Mouse (Mus musculus) lung, embryonic 14.5 days (tissue): ENCODE data around the gene H2-Q10. TPM values are rescaled to one million over a fixed set of nuclear protein-coding genes. Genes with fewer than 3 reads are reported as not detected.

Experiments
- ATAC-seq: fragments of 200-750 bp; cut with Nextera tagmentation; 2 replicates; pipeline ENCODE4 v1.8.0; 2017; ENCODE audit warnings: mild to moderate bottlenecking, moderate TSS enrichment, moderate library complexity; ENCODE audit not compliant: insufficient read depth
- DNase-seq: peaks from one replicate; pipeline ENCODE4 v3.0.0-alpha.2; 2015
- H3K27ac ChIP-seq: fragments of 300-500 bp; sonication (generic); 2 replicates; pipeline ENCODE4 v1.5.1; 2014; ENCODE audit warnings: low read depth, mild to moderate bottlenecking, moderate library complexity
- H3K27me3 ChIP-seq: fragments of 300-500 bp; sonication (generic); 2 replicates; pipeline ENCODE4 v1.6.1; 2014; ENCODE audit warnings: low read length, control low read depth; ENCODE audit not compliant: insufficient read depth
- H3K36me3 ChIP-seq: fragments of 300-500 bp; sonication (generic); 2 replicates; pipeline ENCODE4 v1.6.1; 2014; ENCODE audit warnings: control low read depth; ENCODE audit not compliant: insufficient read depth
- H3K4me1 ChIP-seq: fragments of 300-500 bp; sonication (generic); 2 replicates; pipeline ENCODE4 v1.6.1; 2014; ENCODE audit warnings: antibody characterized with exemption, control low read depth; ENCODE audit not compliant: insufficient read depth
- H3K4me2 ChIP-seq: fragments of 300-500 bp; sonication (generic); 2 replicates; pipeline ENCODE4 v1.6.1; 2014; ENCODE audit warnings: mild to moderate bottlenecking
- H3K4me3 ChIP-seq: fragments of 300-500 bp; sonication (generic); 2 replicates; pipeline ENCODE4 v1.5.1; 2014; ENCODE audit warnings: low read depth, low read length
- H3K9ac ChIP-seq: fragments of 300-500 bp; sonication (generic); 2 replicates; pipeline ENCODE4 v1.6.1; 2014
- H3K9me3 ChIP-seq: fragments of 300-500 bp; sonication (generic); 2 replicates; pipeline ENCODE4 v1.6.1; 2016; ENCODE audit warnings: low read depth, low read length, control low read depth
- CTCF ChIP-seq: IDR thresholded peaks from 2 replicates; pipeline ENCODE4 v1.5.1; 2016; ENCODE audit warnings: antibody characterized with exemption, low read depth
- WGBS: fragments of 180-500 bp; shearing (Covaris S2); extraction: QIAGEN DNeasy Blood & Tissue Kit; methylation state at CpG from one replicate; pipeline ENCODE4 v1.1.7; 2014; 5-methylcytosine and 5-hydroxymethylcytosine counted together
- polyA plus RNA-seq: library from polyadenylated mRNA; unstranded; fragments of >200 nt; fragmentation: Nextera tagmentation; extraction: Ambion mirVana; gene quantifications from 2 replicates; pipeline ENCODE4 v1.2.1, GENCODE M21; 2014

H2-Q10 gene
- polyA plus RNA-seq, 1 experiment from 2014 or later: 0.28 TPM

GRCm38 (mm10) chr17:35484066-35484465 lies 14.2 kb downstream of the H2-Q10 start:
- H3K4me1 ChIP-seq: no peaks in the 10 kb centered on the region
- no peak overlapping the region for H3K9ac ChIP-seq
- no peaks in the 10 kb centered on the region for H3K9me3 ChIP-seq
- no peak for ATAC-seq
- H3K4me3 ChIP-seq: no peak overlapping the region
- DNase-seq: peak; percentile 83
- no peaks in the 10 kb centered on the region for H3K27me3 ChIP-seq
- no peak overlapping the region for H3K4me2 ChIP-seq
- WGBS: under 1% methylated on average over 9 of the region's 9 CpGs
- no peak overlapping the region for H3K27ac ChIP-seq
- TF ChIP-seq CTCF: peak; percentile 89
- no peaks in the 10 kb centered on the region for H3K36me3 ChIP-seq

GRCm38 (mm10) chr17:35485702-35486101 lies 15.8 kb downstream of the H2-Q10 start:
- no peak overlapping the region for H3K27ac ChIP-seq
- H3K9me3 ChIP-seq: no peaks in the 10 kb centered on the region
- WGBS: 14% methylated on average over 4 of the region's 4 CpGs
- H3K36me3 ChIP-seq: no peaks in the 10 kb centered on the region
- H3K4me3 ChIP-seq: no peak overlapping the region
- no peaks in the 10 kb centered on the region for H3K27me3 ChIP-seq
- H3K4me2 ChIP-seq: no peak overlapping the region
- no peak for ATAC-seq
- no peaks in the 10 kb centered on the region for H3K4me1 ChIP-seq
- no peak for TF ChIP-seq CTCF
- no peak overlapping the region for H3K9ac ChIP-seq
- no peak for DNase-seq

- Histone ChIP-seq H3K4me1 (no peaks in the 10 kb centered on the region), H3K4me2 (no peak overlapping the region), H3K36me3 (no peaks in the 10 kb centered on the region), H3K27ac (no peak overlapping the region), H3K9ac (no peak overlapping the region), H3K9me3 (no peaks in the 10 kb centered on the region), H3K27me3 (no peaks in the 10 kb centered on the region), H3K4me3 (no peak overlapping the region)
- no peak for TF ChIP-seq CTCF
- WGBS: 39% methylated on average over 10 of the region's 10 CpGs
- DNase-seq: no peak
- no peak for ATAC-seq
These were observed 16.8 kb downstream of the H2-Q10 start for GRCm38 (mm10) chr17:35486726-35487125.

GRCm38 (mm10) chr17:35488041-35488440 lies 18.2 kb downstream of the H2-Q10 start:
- Histone ChIP-seq H3K4me1 (no peaks in the 10 kb centered on the region), H3K36me3 (no peaks in the 10 kb centered on the region), H3K27ac (no peak overlapping the region), H3K4me2 (no peak overlapping the region), H3K27me3 (no peaks in the 10 kb centered on the region), H3K9ac (no peak overlapping the region), H3K4me3 (no peak overlapping the region), H3K9me3 (no peaks in the 10 kb centered on the region)
- no peak for DNase-seq
- ATAC-seq: no peak
- 83% methylated on average over 2 of the region's 2 CpGs for WGBS
- no peak for TF ChIP-seq CTCF

GRCm38 (mm10) chr17:35490320-35490719 lies 20.4 kb downstream of the H2-Q10 start:
- DNase-seq: no peak
- H3K9ac ChIP-seq: no peak overlapping the region
- ATAC-seq: no peak
- no peak for TF ChIP-seq CTCF
- H3K4me2 ChIP-seq: no peak overlapping the region
- 71% methylated on average over 5 of the region's 5 CpGs for WGBS
- H3K4me1 ChIP-seq: no peaks in the 10 kb centered on the region
- no peak overlapping the region for H3K27ac ChIP-seq
- no peak overlapping the region for H3K4me3 ChIP-seq
- H3K27me3 ChIP-seq: no peaks in the 10 kb centered on the region
- H3K9me3 ChIP-seq: no peaks in the 10 kb centered on the region
- no peaks in the 10 kb centered on the region for H3K36me3 ChIP-seq

GRCm38 (mm10) chr17:35497124-35497523 lies 27.2 kb downstream of the H2-Q10 start:
- Histone ChIP-seq H3K4me2 (no peak overlapping the region), H3K4me1 (no peaks in the 10 kb centered on the region)
- ATAC-seq: no peak

GRCm38 (mm10) chr17:35502226-35502625 lies 32.3 kb downstream of the H2-Q10 start:
- no peak overlapping the region for H3K9ac ChIP-seq
- no peak for ATAC-seq
- WGBS: 9% methylated on average over 6 of the region's 6 CpGs
- H3K36me3 ChIP-seq: no peaks in the 10 kb centered on the region
- no peak for TF ChIP-seq CTCF
- DNase-seq: no peak
- peaks cover 16% of the 10 kb centered on the region for H3K27me3 ChIP-seq
- H3K4me1 ChIP-seq: no peaks in the 10 kb centered on the region
- no peak overlapping the region for H3K4me2 ChIP-seq
- H3K9me3 ChIP-seq: no peaks in the 10 kb centered on the region
- H3K27ac ChIP-seq: no peak overlapping the region
- H3K4me3 ChIP-seq: no peak overlapping the region

More at GRCm38 (mm10) chr17:35497124-35497523, 27.2 kb downstream of the H2-Q10 start:
- no peak for TF ChIP-seq CTCF
- WGBS: 95% methylated on average over 7 of the region's 7 CpGs
- no peaks in the 10 kb centered on the region for H3K36me3 ChIP-seq
- no peak overlapping the region for H3K9ac ChIP-seq
- H3K27ac ChIP-seq: no peak overlapping the region
- DNase-seq: no peak
- no peaks in the 10 kb centered on the region for H3K9me3 ChIP-seq
- H3K27me3 ChIP-seq: no peaks in the 10 kb centered on the region
- no peak overlapping the region for H3K4me3 ChIP-seq

- Histone ChIP-seq H3K4me3 (no peak overlapping the region), H3K27ac (no peak overlapping the region), H3K4me1 (no peaks in the 10 kb centered on the region), H3K9ac (no peak overlapping the region), H3K36me3 (no peaks in the 10 kb centered on the region), H3K27me3 (peaks cover 22% of the 10 kb centered on the region), H3K9me3 (no peaks in the 10 kb centered on the region), H3K4me2 (no peak overlapping the region)
- DNase-seq (no peak), ATAC-seq (no peak)
- 56% methylated on average over 5 of the region's 5 CpGs for WGBS
- no peak for TF ChIP-seq CTCF
These were observed 32.9 kb downstream of the H2-Q10 start for GRCm38 (mm10) chr17:35502762-35503161.
